Mouse (Mus musculus): ENCODE measurements at regions not wholly inside any gene's neighbourhood (a gene's known extent, or its start where the extent isn't known, plus 50 kb on each side); places are given as distances from the start of the nearest gene placed in this dataset.

- Histone ChIP-seq H3K27me3 (ENCODE audit: insufficient read depth, low read length) (peaks cover 10% of the 10 kb centered on the region), H3K4me3 (replicated peaks; ENCODE audit: low read length) (no peak overlapping the region), H3K36me3 (ENCODE audit: insufficient read depth, low read length) (no peaks in the 10 kb centered on the region), H3K9me3 (ENCODE audit: low read length) (no peaks in the 10 kb centered on the region), H3K4me1 (replicated peaks; ENCODE audit: low read depth, low read length) (peaks cover 12% of the 10 kb centered on the region)
- TF ChIP-seq POU5F1 (IDR thresholded peaks at IDR 0.05; ENCODE audit: borderline replicate concordance, low read length) (no peak), NANOG (IDR thresholded peaks at IDR 0.05; ENCODE audit: borderline replicate concordance, low read length) (no peak), CTCF (conservative IDR thresholded peaks at IDR 0.05; ENCODE audit: low read length) (no peak)
Observed at GRCm38 (mm10) chr9:61723021-61723581, 191.2 kb downstream of the Rplp1 start.

- no peaks in the 10 kb centered on the region for H3K9me3 ChIP-seq (ENCODE audit: low read length)
- no peaks in the 10 kb centered on the region for H3K4me1 ChIP-seq (replicated peaks; ENCODE audit: low read depth, low read length)
- H3K4me3 ChIP-seq (replicated peaks; ENCODE audit: low read length) = no peak overlapping the region
- TF ChIP-seq POU5F1 (IDR thresholded peaks at IDR 0.05; ENCODE audit: borderline replicate concordance, low read length) = no peak
- no peak for TF ChIP-seq NANOG (IDR thresholded peaks at IDR 0.05; ENCODE audit: borderline replicate concordance, low read length)
- no peak for TF ChIP-seq CTCF (conservative IDR thresholded peaks at IDR 0.05; ENCODE audit: low read length)
- H3K27me3 ChIP-seq (ENCODE audit: insufficient read depth, low read length) = peaks cover 5% of the 10 kb centered on the region
- no peaks in the 10 kb centered on the region for H3K36me3 ChIP-seq (ENCODE audit: insufficient read depth, low read length)
Observed at GRCm38 (mm10) chr9:61721851-61722250, 192.5 kb downstream of the Rplp1 start.

GRCm38 (mm10) chr9:61721071-61721470, 193.3 kb downstream of the Rplp1 start:
- Histone ChIP-seq H3K36me3 (ENCODE audit: insufficient read depth, low read length) (no peaks in the 10 kb centered on the region), H3K9me3 (ENCODE audit: low read length) (no peaks in the 10 kb centered on the region), H3K4me3 (replicated peaks; ENCODE audit: low read length) (no peak overlapping the region), H3K27me3 (ENCODE audit: insufficient read depth, low read length) (peaks cover 5% of the 10 kb centered on the region), H3K4me1 (replicated peaks; ENCODE audit: low read depth, low read length) (no peaks in the 10 kb centered on the region)
- TF ChIP-seq CTCF (conservative IDR thresholded peaks at IDR 0.05; ENCODE audit: low read length) = no peak

GRCm38 (mm10) chr9:61720206-61720605, 194.1 kb downstream of the Rplp1 start:
- H3K9me3 ChIP-seq (ENCODE audit: low read length) = no peaks in the 10 kb centered on the region
- H3K4me3 ChIP-seq (replicated peaks; ENCODE audit: low read length) = no peak overlapping the region
- no peaks in the 10 kb centered on the region for H3K36me3 ChIP-seq (ENCODE audit: insufficient read depth, low read length)
- H3K4me1 ChIP-seq (replicated peaks; ENCODE audit: low read depth, low read length) = no peaks in the 10 kb centered on the region
- no peak for TF ChIP-seq POU5F1 (IDR thresholded peaks at IDR 0.05; ENCODE audit: borderline replicate concordance, low read length)
- TF ChIP-seq NANOG (IDR thresholded peaks at IDR 0.05; ENCODE audit: borderline replicate concordance, low read length) = no peak
- no peak for TF ChIP-seq CTCF (conservative IDR thresholded peaks at IDR 0.05; ENCODE audit: low read length)
- H3K27me3 ChIP-seq (ENCODE audit: insufficient read depth, low read length) = peaks cover 5% of the 10 kb centered on the region

GRCm38 (mm10) chr9:61716751-61717150, 197.6 kb downstream of the Rplp1 start:
- TF ChIP-seq CTCF (conservative IDR thresholded peaks at IDR 0.05; ENCODE audit: low read length) = no peak
- no peak for TF ChIP-seq POU5F1 (IDR thresholded peaks at IDR 0.05; ENCODE audit: borderline replicate concordance, low read length)
- no peak for TF ChIP-seq NANOG (IDR thresholded peaks at IDR 0.05; ENCODE audit: borderline replicate concordance, low read length)
- Histone ChIP-seq H3K4me3 (replicated peaks; ENCODE audit: low read length) (no peak overlapping the region), H3K36me3 (ENCODE audit: insufficient read depth, low read length) (no peaks in the 10 kb centered on the region), H3K4me1 (replicated peaks; ENCODE audit: low read depth, low read length) (no peaks in the 10 kb centered on the region), H3K9me3 (ENCODE audit: low read length) (no peaks in the 10 kb centered on the region), H3K27me3 (ENCODE audit: insufficient read depth, low read length) (peaks cover 5% of the 10 kb centered on the region)

GRCm38 (mm10) chr9:61714331-61715035, 199.9 kb downstream of the Rplp1 start:
- no peaks in the 10 kb centered on the region for H3K36me3 ChIP-seq (ENCODE audit: insufficient read depth, low read length)
- H3K4me1 ChIP-seq (replicated peaks; ENCODE audit: low read depth, low read length) = no peaks in the 10 kb centered on the region

GRCm38 (mm10) chr9:61713806-61714205, 200.5 kb downstream of the Rplp1 start:
- Histone ChIP-seq H3K4me3 (replicated peaks; ENCODE audit: low read length) (no peak overlapping the region), H3K9me3 (ENCODE audit: low read length) (no peaks in the 10 kb centered on the region), H3K4me1 (replicated peaks; ENCODE audit: low read depth, low read length) (no peaks in the 10 kb centered on the region), H3K36me3 (ENCODE audit: insufficient read depth, low read length) (no peaks in the 10 kb centered on the region), H3K27me3 (ENCODE audit: insufficient read depth, low read length) (no peaks in the 10 kb centered on the region)
- no peak for TF ChIP-seq CTCF (conservative IDR thresholded peaks at IDR 0.05; ENCODE audit: low read length)
- TF ChIP-seq NANOG (IDR thresholded peaks at IDR 0.05; ENCODE audit: borderline replicate concordance, low read length) = no peak
- TF ChIP-seq POU5F1 (IDR thresholded peaks at IDR 0.05; ENCODE audit: borderline replicate concordance, low read length) = no peak

More at GRCm38 (mm10) chr9:61714331-61715035, 199.9 kb downstream of the Rplp1 start:
- Histone ChIP-seq H3K9me3 (ENCODE audit: low read length) (no peaks in the 10 kb centered on the region), H3K4me3 (replicated peaks; ENCODE audit: low read length) (no peak overlapping the region), H3K27me3 (ENCODE audit: insufficient read depth, low read length) (no peaks in the 10 kb centered on the region)
- no peak for TF ChIP-seq CTCF (conservative IDR thresholded peaks at IDR 0.05; ENCODE audit: low read length)
- no peak for TF ChIP-seq POU5F1 (IDR thresholded peaks at IDR 0.05; ENCODE audit: borderline replicate concordance, low read length)
- no peak for TF ChIP-seq NANOG (IDR thresholded peaks at IDR 0.05; ENCODE audit: borderline replicate concordance, low read length)

GRCm38 (mm10) chr9:61711296-61711695, 203.0 kb downstream of the Rplp1 start:
- H3K9me3 ChIP-seq (ENCODE audit: low read length) = no peaks in the 10 kb centered on the region
- H3K4me1 ChIP-seq (replicated peaks; ENCODE audit: low read depth, low read length) = no peaks in the 10 kb centered on the region
- no peaks in the 10 kb centered on the region for H3K27me3 ChIP-seq (ENCODE audit: insufficient read depth, low read length)
- H3K36me3 ChIP-seq (ENCODE audit: insufficient read depth, low read length) = no peaks in the 10 kb centered on the region
- no peak for TF ChIP-seq CTCF (conservative IDR thresholded peaks at IDR 0.05; ENCODE audit: low read length)
- TF ChIP-seq NANOG (IDR thresholded peaks at IDR 0.05; ENCODE audit: borderline replicate concordance, low read length) = no peak
- no peak for TF ChIP-seq POU5F1 (IDR thresholded peaks at IDR 0.05; ENCODE audit: borderline replicate concordance, low read length)
- no peak overlapping the region for H3K4me3 ChIP-seq (replicated peaks; ENCODE audit: low read length)

Measured in E14TG2a.4 (cell line).